Mouse (Mus musculus): ENCODE measurements around the gene Klhl10. TPM values are rescaled to one million over a fixed set of nuclear protein-coding genes. Genes with fewer than 3 reads are reported as not detected.

The Klhl10 gene
- total RNA-seq, 2 experiments from 2014 or later: not detected

GRCm38 (mm10) chr11:100408076-100408834 lies 33.5 kb upstream of the Klhl10 start:
- peak; percentile 73; the same call in 1 of the 2 replicates for ATAC-seq (replicated peaks; ENCODE audit: poor library complexity, severe bottlenecking)

GRCm38 (mm10) chr11:100408835-100409462 lies 32.8 kb upstream of the Klhl10 start:
- ATAC-seq (replicated peaks; ENCODE audit: poor library complexity, severe bottlenecking): no peak

GRCm38 (mm10) chr11:100409686-100410085 lies 32.0 kb upstream of the Klhl10 start:
- ATAC-seq (replicated peaks; ENCODE audit: poor library complexity, severe bottlenecking): no peak

GRCm38 (mm10) chr11:100411736-100412135 lies 30.0 kb upstream of the Klhl10 start:
- no peak for ATAC-seq (replicated peaks; ENCODE audit: poor library complexity, severe bottlenecking)

- ATAC-seq (replicated peaks; ENCODE audit: poor library complexity, severe bottlenecking): no peak
Observed at GRCm38 (mm10) chr11:100413541-100413940, 28.2 kb upstream of the Klhl10 start.

- peak; percentile 66 for ATAC-seq (replicated peaks; ENCODE audit: poor library complexity, severe bottlenecking)
Observed at GRCm38 (mm10) chr11:100414021-100414913, 27.4 kb upstream of the Klhl10 start, which contains the start of gene P3h4. P3h4 (minus strand) TSS chr11:100414836.

GRCm38 (mm10) chr11:100414914-100415822 lies 26.5 kb upstream of the Klhl10 start, which contains the start of gene Fkbp10:
Fkbp10 (plus strand) TSS chr11:100415697.
- ATAC-seq (replicated peaks; ENCODE audit: poor library complexity, severe bottlenecking): peak; percentile 15; the same call in 1 of the 2 replicates

- ATAC-seq (replicated peaks; ENCODE audit: poor library complexity, severe bottlenecking): no peak
Observed at GRCm38 (mm10) chr11:100421537-100421936, 20.2 kb upstream of the Klhl10 start.

GRCm38 (mm10) chr11:100423836-100424235 lies 17.9 kb upstream of the Klhl10 start:
- no peak for ATAC-seq (replicated peaks; ENCODE audit: poor library complexity, severe bottlenecking)

- 0 out of 2 replicates have a peak, but pooled peaks have one; percentile 20 for ATAC-seq (replicated peaks; ENCODE audit: poor library complexity, severe bottlenecking)
Observed at GRCm38 (mm10) chr11:100425851-100426250, 15.9 kb upstream of the Klhl10 start.

GRCm38 (mm10) chr11:100426820-100427219 lies 14.9 kb upstream of the Klhl10 start:
- ATAC-seq (replicated peaks; ENCODE audit: poor library complexity, severe bottlenecking): peak; percentile 80

GRCm38 (mm10) chr11:100428612-100429199 lies 13.0 kb upstream of the Klhl10 start:
- no peak for ATAC-seq (replicated peaks; ENCODE audit: poor library complexity, severe bottlenecking)

GRCm38 (mm10) chr11:100430052-100430451 lies 11.7 kb upstream of the Klhl10 start:
- ATAC-seq (replicated peaks; ENCODE audit: poor library complexity, severe bottlenecking): no peak

GRCm38 (mm10) chr11:100432002-100432401 lies 9.7 kb upstream of the Klhl10 start:
- no peak for ATAC-seq (replicated peaks; ENCODE audit: poor library complexity, severe bottlenecking)

GRCm38 (mm10) chr11:100435678-100436246 lies 6.0 kb upstream of the Klhl10 start:
- no peak for ATAC-seq (replicated peaks; ENCODE audit: poor library complexity, severe bottlenecking)

- no peak for ATAC-seq (replicated peaks; ENCODE audit: poor library complexity, severe bottlenecking)
Observed at GRCm38 (mm10) chr11:100437901-100438300, 3.8 kb upstream of the Klhl10 start.

GRCm38 (mm10) chr11:100440691-100441522 lies 810 bp upstream of the Klhl10 start:
- peak; percentile 95 for ATAC-seq (replicated peaks; ENCODE audit: poor library complexity, severe bottlenecking)

- no peak for ATAC-seq (replicated peaks; ENCODE audit: poor library complexity, severe bottlenecking)
Observed at GRCm38 (mm10) chr11:100442625-100443024, 908 bp downstream of the Klhl10 start.

All from granulocyte monocyte progenitor cell, adult 5-6 weeks (primary cell).